Mouse (Mus musculus) kidney, postnatal 25 days (tissue): ENCODE data around the gene Sde2.

ENCODE experiments used
- DNase-seq, 2 experiments: peaks; one replicate each; pipeline ENCODE4 v3.0.0; 2021; ENCODE audit warnings: mixed read lengths in 2 of 2

The Sde2 gene

DNA sequence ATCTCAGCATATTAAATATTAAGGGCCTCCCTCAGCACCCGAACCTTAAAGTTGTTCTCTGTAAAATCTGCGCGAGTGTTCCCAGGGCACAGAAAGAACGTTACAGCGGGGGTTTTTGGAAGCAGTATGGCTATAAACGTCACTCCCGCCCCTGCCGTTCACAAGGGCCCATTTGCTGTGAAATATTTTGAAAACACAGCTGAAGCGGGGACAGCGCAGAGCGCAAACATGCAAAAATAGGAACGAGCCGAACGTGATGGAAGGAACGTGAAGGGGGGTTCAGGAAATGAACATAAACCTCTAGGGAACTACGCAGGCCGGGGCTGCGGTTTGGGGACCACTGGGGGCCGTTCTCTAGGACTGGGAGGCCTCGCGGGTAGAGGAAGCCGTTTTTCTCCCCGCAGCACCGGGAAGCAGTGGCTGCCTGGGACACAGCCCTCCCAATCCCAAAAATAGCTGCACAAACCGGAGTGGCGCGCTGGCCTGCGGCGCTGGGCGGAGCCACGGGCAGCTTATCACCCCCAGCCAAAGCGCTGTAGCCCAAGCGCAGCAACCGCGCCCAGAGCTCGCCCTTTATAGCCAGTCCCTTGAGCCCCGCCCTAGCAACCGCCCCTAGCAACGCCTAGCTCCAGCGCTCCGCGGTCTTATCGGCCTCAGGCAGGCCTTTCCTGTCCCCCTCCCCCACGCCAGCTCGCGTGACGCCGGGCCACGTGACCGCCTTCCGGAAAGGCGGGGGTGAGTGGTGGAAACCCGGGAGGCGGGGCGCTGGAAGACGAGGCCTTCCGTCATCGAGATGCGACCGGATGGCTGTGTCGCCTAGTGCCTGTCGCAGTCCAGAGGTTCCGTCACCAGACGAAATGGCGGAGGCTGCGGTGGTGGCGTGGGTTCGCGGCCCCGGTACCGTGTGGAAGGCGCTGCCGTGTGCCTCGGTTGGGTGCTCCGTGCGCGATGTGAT is at the start of gene Sde2:
Gene Sde2, plus strand, starts transcription at position 812 of the 955 bp plus-strand sequence.
- peak; percentile 100 for DNase-seq

- DNase-seq = no peak
These were observed 49.4 kb upstream of the Sde2 start for GRCm38 (mm10) chr1:180801466-180801994.

- no peak for DNase-seq
These were observed 47.0 kb upstream of the Sde2 start for GRCm38 (mm10) chr1:180803881-180804280.

GRCm38 (mm10) chr1:180808831-180809230 is 42.1 kb upstream of the Sde2 start:
- no peak for DNase-seq

GRCm38 (mm10) chr1:180810976-180811375 is 40.0 kb upstream of the Sde2 start:
- DNase-seq = no peak

GRCm38 (mm10) chr1:180811596-180812462 is 39.1 kb upstream of the Sde2 start:
- peak; percentile 16 to 45 for DNase-seq

GRCm38 (mm10) chr1:180812463-180813408 is 38.2 kb upstream of the Sde2 start:
- DNase-seq = peak; percentile 65 to 80

DNA sequence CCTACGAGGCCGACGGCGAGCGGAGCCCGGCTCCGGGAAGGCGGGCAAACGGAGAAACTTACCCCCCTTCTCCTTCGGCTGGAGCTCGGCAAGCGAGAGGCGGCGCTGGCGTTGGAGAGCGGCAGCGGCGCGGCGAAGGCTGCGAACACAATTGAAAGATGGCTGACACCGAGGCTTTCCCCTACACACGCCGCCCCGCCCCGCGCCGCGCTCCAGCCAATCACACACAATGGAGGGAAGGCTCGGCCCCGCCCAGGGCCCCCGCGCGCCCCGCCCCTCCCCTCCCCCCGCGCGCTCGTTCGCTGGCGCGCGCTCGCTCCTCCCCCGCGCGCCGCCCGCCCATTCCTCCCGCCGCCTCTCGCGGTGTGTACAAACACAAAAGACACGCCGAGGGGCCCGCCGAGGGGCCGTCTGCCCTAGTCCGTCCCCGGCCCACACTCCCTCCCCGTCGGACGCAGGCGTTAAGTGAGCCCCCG is 37.5 kb upstream of the Sde2 start:
- peak; percentile 96 to 97 for DNase-seq

- DNase-seq = peak; percentile 89 to 93
These were observed 36.8 kb upstream of the Sde2 start, which contains the start of gene H3f3a for GRCm38 (mm10) chr1:180813885-180814740. Gene H3f3a (minus strand): TSS chr1:180813943.

- DNase-seq = no peak
These were observed 35.4 kb upstream of the Sde2 start for GRCm38 (mm10) chr1:180815371-180816024.

DNA sequence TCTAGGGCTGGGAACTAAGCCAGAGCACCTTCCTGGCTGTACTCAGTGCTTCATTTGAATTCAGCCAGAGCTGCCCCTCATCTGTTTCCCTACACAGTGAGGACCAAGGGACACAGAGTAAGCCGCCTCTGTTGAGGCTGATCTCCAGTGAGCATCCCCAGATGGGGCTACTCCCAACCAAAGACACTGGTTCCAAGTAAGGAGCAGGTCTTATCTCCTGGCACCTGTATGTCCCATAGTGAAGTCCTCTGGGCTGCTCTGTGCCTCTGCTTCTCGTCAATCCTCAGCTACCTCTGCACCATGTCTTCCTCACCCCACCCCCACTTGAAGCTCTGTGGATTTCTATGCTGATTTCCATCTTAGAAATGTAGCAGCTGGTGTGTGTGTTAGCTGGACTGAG is 32.9 kb upstream of the Sde2 start:
- DNase-seq = no peak

- DNase-seq = no peak
These were observed 29.8 kb upstream of the Sde2 start for GRCm38 (mm10) chr1:180821101-180821500.

DNA sequence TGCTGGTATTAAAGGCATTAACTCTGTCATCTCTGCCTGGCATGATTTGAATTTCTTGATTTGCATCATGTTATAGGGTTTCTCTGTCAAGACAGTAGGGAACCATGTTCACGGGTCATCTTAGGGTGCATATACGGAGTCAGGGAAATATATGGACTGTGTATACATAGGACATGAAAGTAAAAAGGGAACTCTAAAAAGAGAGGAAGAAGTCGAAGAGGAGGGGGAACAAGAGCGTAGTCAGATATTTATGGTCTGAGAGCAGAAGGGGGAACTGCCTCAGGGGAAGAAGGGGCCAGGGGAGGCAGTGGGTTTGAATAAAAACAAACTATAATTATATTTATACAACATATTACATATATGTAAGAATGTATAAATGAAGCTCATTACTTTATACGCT is 28.7 kb upstream of the Sde2 start:
- DNase-seq = no peak

GRCm38 (mm10) chr1:180823716-180824115 is 27.2 kb upstream of the Sde2 start:
- no peak for DNase-seq

DNA sequence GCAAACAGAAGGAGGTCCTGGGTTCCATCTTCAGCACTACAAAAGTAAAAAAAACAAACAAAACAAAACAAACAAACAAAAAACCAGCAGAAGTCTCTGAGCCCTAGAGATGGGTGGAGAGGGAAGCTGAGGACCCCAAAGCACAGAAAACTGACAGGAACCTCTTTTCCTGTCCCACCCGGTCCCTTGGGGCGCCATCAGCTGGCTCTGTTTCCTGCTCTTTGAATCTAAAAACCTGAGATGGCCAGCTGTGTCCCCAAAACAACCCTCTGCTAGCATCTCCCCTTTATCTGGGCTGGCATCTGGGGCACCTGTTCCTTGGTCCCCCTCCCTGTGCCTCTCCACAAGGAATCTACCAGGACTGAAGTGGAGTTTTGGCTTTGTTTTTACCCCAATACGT is 26.2 kb upstream of the Sde2 start:
- peak; percentile 53 to 74 for DNase-seq

DNA sequence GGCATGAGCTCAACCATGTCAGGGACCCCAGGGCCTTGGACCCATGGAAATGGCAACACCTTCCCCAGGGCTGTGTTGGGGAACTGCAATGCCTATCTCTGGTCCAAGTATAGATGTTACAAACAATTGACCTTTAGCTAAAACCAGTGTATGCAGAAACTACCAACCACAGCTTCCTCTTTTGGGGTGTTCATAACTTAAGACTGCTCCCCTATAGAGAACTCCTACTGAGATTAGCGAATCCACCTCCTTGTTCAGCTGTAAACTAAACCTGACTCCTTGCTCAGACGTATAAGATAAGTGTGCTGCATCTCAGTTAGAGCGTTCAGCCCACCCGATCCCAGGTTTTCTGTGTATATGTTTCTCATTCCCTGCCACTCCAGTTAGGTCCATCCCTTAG is 24.3 kb upstream of the Sde2 start:
- no peak for DNase-seq

GRCm38 (mm10) chr1:180829775-180830174 is 21.2 kb upstream of the Sde2 start:
- no peak for DNase-seq

GRCm38 (mm10) chr1:180830175-180830574 is 20.8 kb upstream of the Sde2 start:
- DNase-seq = no peak

GRCm38 (mm10) chr1:180830588-180831346 is 20.2 kb upstream of the Sde2 start:
- no peak for DNase-seq
